Mouse (Mus musculus) CH12.LX (cell line): ENCODE measurements around the gene Opalin. TPM values are rescaled to one million over a fixed set of nuclear protein-coding genes. Genes with fewer than 3 reads are reported as not detected.

Source experiments
- DNase-seq: peaks from one replicate; pipeline ENCODE4 v3.0.0-alpha.2; 2013; ENCODE audit errors: extremely low read depth
- H3K27ac ChIP-seq: 2 replicates; pipeline ENCODE4 v1.5.1; 2012; ENCODE audit warnings: low read depth, mild to moderate bottlenecking, control low read depth, moderate library complexity; ENCODE audit not compliant: insufficient read depth
- H3K27me3 ChIP-seq: replicated peaks from 2 replicates; pipeline ENCODE3; 2012; ENCODE audit warnings: inconsistent platforms
- H3K36me3 ChIP-seq, 2 experiments: replicated peaks in 1 of 2; 2 replicates each; pipeline versions ENCODE3 to v1.6.1; 2012; ENCODE audit warnings: inconsistent platforms in 1 of 2, low read length in 1 of 2, mild to moderate bottlenecking in 1 of 2, mixed read lengths in 1 of 2, moderate library complexity in 1 of 2; ENCODE audit not compliant: control insufficient read depth in 1 of 2, insufficient read depth in 1 of 2
- H3K4me1 ChIP-seq, 2 experiments: 2 replicates each; pipeline ENCODE4 v1.6.1; 2012; ENCODE audit warnings: inconsistent platforms in 1 of 2, moderate library complexity in 1 of 2; ENCODE audit not compliant: insufficient read depth in 2 of 2, control insufficient read depth in 1 of 2
- H3K4me2 ChIP-seq: 2 replicates; pipeline ENCODE4 v1.6.1; 2012; ENCODE audit warnings: low read depth, mild to moderate bottlenecking, control low read depth; ENCODE audit not compliant: poor library complexity, insufficient read depth, severe bottlenecking
- H3K4me3 ChIP-seq, 3 experiments: fragments of 150-350 bp in 1 of 3; sonication (generic) in 1 of 3; replicated peaks in 1 of 3; 2 replicates each; pipeline versions ENCODE3 to v1.5.1; 2011 to 2012; ENCODE audit warnings: low read depth in 2 of 3, low read length in 2 of 3, mild to moderate bottlenecking in 2 of 3, moderate library complexity in 2 of 3, control low read depth in 1 of 3, improper control_type of control experiment in 1 of 3, inconsistent platforms in 1 of 3, mixed read lengths in 1 of 3; ENCODE audit not compliant: poor library complexity in 1 of 3
- H3K79me2 ChIP-seq: replicated peaks from 2 replicates; pipeline ENCODE4 v1.6.1; 2012; ENCODE audit warnings: mild to moderate bottlenecking, moderate library complexity; ENCODE audit not compliant: control insufficient read depth, poor library complexity, insufficient read depth, severe bottlenecking; ENCODE audit errors: extremely low read depth
- H3K9ac ChIP-seq: 2 replicates; pipeline ENCODE4 v1.6.1; 2012; ENCODE audit warnings: low read depth, mild to moderate bottlenecking, control low read depth, moderate library complexity; ENCODE audit not compliant: insufficient read depth
- H3K9me3 ChIP-seq: replicated peaks from 2 replicates; pipeline ENCODE3; 2012; ENCODE audit warnings: low read length, inconsistent platforms, mixed read lengths
- CHD1 ChIP-seq: IDR thresholded peaks from 2 replicates; pipeline ENCODE4 v1.6.1; 2012; ENCODE audit warnings: low read depth, low read length, improper control_type of control experiment, inconsistent platforms
- E2F4 ChIP-seq: IDR thresholded peaks from 2 replicates; pipeline ENCODE4 v1.6.1; 2011; ENCODE audit warnings: low read depth, low read length, improper control_type of control experiment; ENCODE audit not compliant: insufficient replicate concordance
- EP300 ChIP-seq: IDR thresholded peaks from 2 replicates; pipeline ENCODE4 v1.6.1; 2011; ENCODE audit warnings: low read length, improper control_type of control experiment
- GABPA ChIP-seq: IDR thresholded peaks from 2 replicates; pipeline ENCODE4 v1.6.1; 2012; ENCODE audit warnings: low read depth, low read length, improper control_type of control experiment, inconsistent platforms; ENCODE audit not compliant: insufficient replicate concordance
- IRF4 ChIP-seq: IDR thresholded peaks from 2 replicates; pipeline ENCODE4 v1.6.1; 2014; ENCODE audit warnings: low read depth, mild to moderate bottlenecking, inconsistent platforms, low read length, improper control_type of control experiment
- JUN ChIP-seq: IDR thresholded peaks from 2 replicates; pipeline ENCODE4 v1.6.1; 2011; ENCODE audit warnings: low read depth, mild to moderate bottlenecking, low read length, improper control_type of control experiment, moderate library complexity; ENCODE audit not compliant: insufficient read depth
- JUND ChIP-seq: conservative IDR thresholded peaks from 2 replicates; pipeline ENCODE4 v1.6.1; 2011; ENCODE audit warnings: low read depth, low read length, improper control_type of control experiment
- MAFK ChIP-seq: IDR thresholded peaks from 2 replicates; pipeline ENCODE4 v1.6.1; 2011; ENCODE audit warnings: low read length, improper control_type of control experiment; ENCODE audit not compliant: insufficient replicate concordance
- MAX ChIP-seq: IDR thresholded peaks from 2 replicates; pipeline ENCODE4 v1.6.1; 2011; ENCODE audit warnings: low read length, improper control_type of control experiment
- MAZ ChIP-seq: IDR thresholded peaks from 2 replicates; pipeline ENCODE4 v1.6.1; 2012; ENCODE audit warnings: low read depth, mild to moderate bottlenecking, inconsistent platforms, low read length, improper control_type of control experiment, moderate library complexity
- MEF2A ChIP-seq: IDR thresholded peaks from 2 replicates; pipeline ENCODE4 v1.6.1; 2014; ENCODE audit warnings: low read depth, mild to moderate bottlenecking, inconsistent platforms, low read length, improper control_type of control experiment, borderline replicate concordance
- MXI1 ChIP-seq: IDR thresholded peaks from 2 replicates; pipeline ENCODE4 v1.6.1; 2011; ENCODE audit warnings: mild to moderate bottlenecking, low read depth, low read length, improper control_type of control experiment
- PAX5 ChIP-seq: IDR thresholded peaks from 2 replicates; pipeline ENCODE4 v1.6.1; 2012; ENCODE audit warnings: low read length, inconsistent platforms, mixed read lengths
- POLR2A ChIP-seq: IDR thresholded peaks from 2 replicates; pipeline ENCODE4 v1.6.1; 2011; ENCODE audit warnings: low read depth, mild to moderate bottlenecking, improper control_type of control experiment, low read length
- POLR2AphosphoS2 ChIP-seq: IDR thresholded peaks from 2 replicates; pipeline ENCODE4 v1.6.1; 2011; ENCODE audit warnings: low read depth, low read length, improper control_type of control experiment
- RCOR1 ChIP-seq: conservative IDR thresholded peaks from 2 replicates; pipeline ENCODE4 v1.6.1; 2012; ENCODE audit warnings: low read depth, mild to moderate bottlenecking, inconsistent platforms, low read length, improper control_type of control experiment
- TBP ChIP-seq: conservative IDR thresholded peaks from 2 replicates; pipeline ENCODE4 v1.6.1; 2011; ENCODE audit warnings: low read depth, low read length, improper control_type of control experiment
- TCF12 ChIP-seq: IDR thresholded peaks from 2 replicates; pipeline ENCODE4 v1.6.1; 2014; ENCODE audit warnings: low read depth, mild to moderate bottlenecking, inconsistent platforms, low read length, improper control_type of control experiment
- ZC3H11A ChIP-seq: IDR thresholded peaks from 2 replicates; pipeline ENCODE4 v1.6.1; 2012; ENCODE audit warnings: low read depth, mild to moderate bottlenecking, inconsistent platforms, low read length, improper control_type of control experiment
- ZKSCAN1 ChIP-seq: IDR thresholded peaks from 2 replicates; pipeline ENCODE4 v1.6.1; 2012; ENCODE audit warnings: low read depth, inconsistent platforms, low read length, improper control_type of control experiment, borderline replicate concordance
- dilution Hi-C: fragments of 300-500 bp; cut with MboI; formaldehyde crosslinking; loops from 2 replicates; pipeline ENCODE4 v1.14.3; 2020; ENCODE audit warnings: low sequenced_read_pairs; ENCODE audit not compliant: extremely low pct_unique_long_range_greater_than_20kb, extremely low pct_ligation_motif_present
- in situ Hi-C: fragments of 300-500 bp; cut with MboI; formaldehyde crosslinking; loops from 3 replicates; pipeline ENCODE4 v1.14.3; 2019; ENCODE audit warnings: low sequenced_read_pairs, low pct_ligation_motif_present, low pct_unique_long_range_greater_than_20kb, mixed read lengths
- polyA plus RNA-seq: library from polyadenylated mRNA; unstranded; fragments of >175 nt; gene quantifications from 2 replicates; pipeline ENCODE4 v1.2.1, GENCODE M21; 2012; ENCODE audit warnings: low read depth; ENCODE audit not compliant: insufficient read length
- total RNA-seq, 2 experiments: library from RNA; depleted of rRNA; stranded (reverse); fragments of 300-350 nt in 1 of 2; fragments of >200 nt in 1 of 2; gene quantifications; 2 replicates each; pipeline ENCODE4 v1.2.3; 2012 to 2014

Gene Opalin
- total and polyA plus RNA-seq, 3 experiments, result not detected

GRCm38 (mm10) chr19:41117334-41117733, 40.4 kb upstream of the Opalin start:
- H3K27ac ChIP-seq, result no peak overlapping the region
- no peak overlapping the region for H3K4me2 ChIP-seq

GRCm38 (mm10) chr19:41114611-41115010, 37.7 kb upstream of the Opalin start:
- peaks cover 25% of the 10 kb centered on the region for H3K27me3 ChIP-seq

More at GRCm38 (mm10) chr19:41117334-41117733, 40.4 kb upstream of the Opalin start:
- no peak overlapping the region for H3K4me3 ChIP-seq
- peaks cover 0 to 2% of the 10 kb centered on the region in 2 experiments; a peak in 1 of 4 replicates for H3K4me1 ChIP-seq
- no peak overlapping the region for H3K9ac ChIP-seq
- H3K36me3 ChIP-seq, result no peaks in the 10 kb centered on the region
- TF ChIP-seq GABPA (no peak), MAZ (no peak), MAX (no peak)
- H3K79me2 ChIP-seq, result no peaks in the 10 kb centered on the region
- no peak for DNase-seq
- H3K27me3 ChIP-seq, result peaks cover 21% of the 10 kb centered on the region
- no peaks in the 10 kb centered on the region for H3K9me3 ChIP-seq
- in situ Hi-C loops, result no loop called here
- dilution Hi-C loops, result no loop called here

GRCm38 (mm10) chr19:41113911-41114531, 37.1 kb upstream of the Opalin start:
- Histone ChIP-seq H3K4me1 (no peaks in the 10 kb centered on the region), H3K4me2 (no peak overlapping the region), H3K36me3 (no peaks in the 10 kb centered on the region), H3K27me3 (peaks cover 22% of the 10 kb centered on the region), H3K27ac (no peak overlapping the region), H3K9ac (no peak overlapping the region), H3K9me3 (no peaks in the 10 kb centered on the region), H3K79me2 (no peaks in the 10 kb centered on the region), H3K4me3 (no peak overlapping the region)
- TF ChIP-seq EP300 (no peak), POLR2A (no peak), PAX5 (no peak), MAFK (no peak), MXI1 (no peak)
- in situ Hi-C loops, result no loop called here
- dilution Hi-C loops, result no loop called here
- no peak for DNase-seq

More at GRCm38 (mm10) chr19:41114611-41115010, 37.7 kb upstream of the Opalin start:
- Histone ChIP-seq H3K9me3 (no peaks in the 10 kb centered on the region), H3K4me3 (no peak overlapping the region), H3K36me3 (no peaks in the 10 kb centered on the region), H3K4me2 (no peak overlapping the region), H3K9ac (no peak overlapping the region), H3K79me2 (no peaks in the 10 kb centered on the region), H3K4me1 (no peaks in the 10 kb centered on the region), H3K27ac (no peak overlapping the region)
- in situ Hi-C loops (no loop called here), dilution Hi-C loops (no loop called here)
- no peak for TF ChIP-seq E2F4
- no peak for TF ChIP-seq POLR2AphosphoS2
- TF ChIP-seq JUN, result no peak
- no peak for TF ChIP-seq MAX
- no peak for TF ChIP-seq JUND
- no peak for TF ChIP-seq MEF2A
- TF ChIP-seq ZKSCAN1, result no peak
- no peak for TF ChIP-seq TCF12
- TF ChIP-seq GABPA, result no peak
- no peak for TF ChIP-seq IRF4
- TF ChIP-seq MXI1, result no peak
- no peak for TF ChIP-seq CHD1
- TF ChIP-seq TBP, result no peak
- no peak for TF ChIP-seq RCOR1
- no peak for TF ChIP-seq ZC3H11A
- no peak for DNase-seq
